Mouse (Mus musculus): ENCODE measurements around the gene Eef1a2. TPM values are rescaled to one million over a fixed set of nuclear protein-coding genes. Genes with fewer than 3 reads are reported as not detected.
"Not testable (repeated sequence)": the region's sequence is repeated elsewhere in the genome, so short reads cannot be mapped to it uniquely, and the experiment has no call there.

Gene Eef1a2
- 100 to 1,000 TPM in 1 of 2 experiments, 10 to 100 TPM in 1; 69.0 to 168 TPM for total RNA-seq (2021)
- long read RNA-seq, experiment 1, partial matches to known transcripts, result 9 of 12 reads
- long read RNA-seq, experiment 1, other reads (novel, unspliced or antisense), result 0 of 12 reads
- long read RNA-seq, experiment 2, transcript Eef1a2-201 (8 exons, 2,084 nt), result major isoform, 5 of 5 reads
- long read RNA-seq, experiment 2, partial matches to known transcripts, result 0 of 5 reads
- long read RNA-seq, experiment 2, other reads (novel, unspliced or antisense), result 0 of 5 reads

- DNase-seq, result no peak
Observed at GRCm38 (mm10) chr2:181156248-181157121, at the start of gene Eef1a2. Eef1a2 (minus strand) TSS chr2:181157014.

- DNase-seq, result no peak
Observed at GRCm38 (mm10) chr2:181206118-181206517, 49.3 kb upstream of the Eef1a2 start.

- DNase-seq, result no peak
Observed at GRCm38 (mm10) chr2:181205678-181206077, 48.9 kb upstream of the Eef1a2 start.

- DNase-seq, result no peak
Observed at GRCm38 (mm10) chr2:181202886-181203285, 46.1 kb upstream of the Eef1a2 start.

- DNase-seq, result no peak
Observed at GRCm38 (mm10) chr2:181202422-181202821, 45.6 kb upstream of the Eef1a2 start, which contains the start of gene Ptk6. Ptk6 (minus strand) TSS chr2:181202789.

GRCm38 (mm10) chr2:181201606-181202005, 44.8 kb upstream of the Eef1a2 start:
- no peak for DNase-seq

GRCm38 (mm10) chr2:181196628-181197300, 40.0 kb upstream of the Eef1a2 start:
- no peak for DNase-seq

GRCm38 (mm10) chr2:181193044-181193443, 36.2 kb upstream of the Eef1a2 start:
- DNase-seq, result no peak

- no peak for DNase-seq
Observed at GRCm38 (mm10) chr2:181191936-181192335, 35.1 kb upstream of the Eef1a2 start.

- DNase-seq, result not testable (repeated sequence)
Observed at GRCm38 (mm10) chr2:181191385-181191784, 34.6 kb upstream of the Eef1a2 start.

- no peak for DNase-seq
Observed at GRCm38 (mm10) chr2:181189321-181189720, 32.5 kb upstream of the Eef1a2 start.

- peak; percentile 16 for DNase-seq
Observed at GRCm38 (mm10) chr2:181188681-181189080, 31.9 kb upstream of the Eef1a2 start.

GRCm38 (mm10) chr2:181187121-181188000, 30.5 kb upstream of the Eef1a2 start, which contains the start of gene Ppdpf:
Ppdpf (plus strand) TSS chr2:181187247.
- peak; percentile 93 for DNase-seq

- DNase-seq, result peak; percentile 88
Observed at GRCm38 (mm10) chr2:181186635-181187034, 29.8 kb upstream of the Eef1a2 start.

GRCm38 (mm10) chr2:181180898-181181297, 24.1 kb upstream of the Eef1a2 start:
- no peak for DNase-seq

GRCm38 (mm10) chr2:181178471-181178870, 21.7 kb upstream of the Eef1a2 start:
- DNase-seq, result no peak

- no peak for DNase-seq
Observed at GRCm38 (mm10) chr2:181178015-181178414, 21.2 kb upstream of the Eef1a2 start.

GRCm38 (mm10) chr2:181174646-181175045, 17.8 kb upstream of the Eef1a2 start:
- no peak for DNase-seq

- DNase-seq, result no peak
Observed at GRCm38 (mm10) chr2:181166469-181166868, 9.7 kb upstream of the Eef1a2 start.

GRCm38 (mm10) chr2:181160821-181161220, 4.0 kb upstream of the Eef1a2 start:
- DNase-seq, result no peak

GRCm38 (mm10) chr2:181159771-181160170, 3.0 kb upstream of the Eef1a2 start:
- no peak for DNase-seq

GRCm38 (mm10) chr2:181159091-181159514, 2.3 kb upstream of the Eef1a2 start:
- DNase-seq, result no peak
